Comparison of ENCODE assay signal across 20 mouse cellular contexts in genomic region chr1:88437206-88438126, GRCm38 (mm10). TPM values are rescaled to one million over a fixed set of nuclear protein-coding genes. Genes with fewer than 3 reads are reported as not detected.
A peak's percentile ranks its signal among the peaks of the same experiment; 100 is the strongest.
DNase-seq lines count a peak whose midpoint lies in the region; ATAC-seq and TF ChIP-seq lines count a peak whose summit lies in the region.
"Had no signal": no experiment of that assay in that cellular context is flagged by ENCODE, and none has a peak within 500 bp of the region (broad histone marks: within the 10 kb centered on the region; RNA-seq: fewer than 3 reads in every experiment).

No protein-coding gene starts in this region.

- 0 out of 2 replicates have a peak overlapping the region, but pooled peaks have one; percentile 20 for H3K27ac ChIP-seq in limb, embryonic 14.5 days (replicated peaks; ENCODE audit: low read depth, low read length)
- no peak overlapping the region for H3K27ac ChIP-seq in kidney, embryonic 15.5 days
- no peak overlapping the region for H3K27ac ChIP-seq in forebrain, embryonic 15.5 days (replicated peaks)
- H3K27ac ChIP-seq: heart, embryonic 10.5 days; hindbrain, embryonic 10.5 days; liver, embryonic 15.5 days; midbrain, embryonic 10.5 days had no signal

- peak; percentile 10 for DNase-seq in ovary, postnatal 36 days (ENCODE audit: low spot score)
- DNase-seq in ovary, postnatal 10 days (ENCODE audit: low spot score): no peak
- DNase-seq in limb, embryonic 14.5 days (ENCODE audit: low spot score): no peak
- DNase-seq in lung, postnatal 36 days: peak; percentile 88
- peak; percentile 69 to 71 for DNase-seq in urinary bladder, postnatal 36 days (ENCODE audit: low spot score in 2 of 2)
- DNase-seq in adrenal gland, adult 8-10 months: no peak
- DNase-seq: cerebellum, postnatal 36 days; forebrain, postnatal 0 days; gastrocnemius, postnatal 25 days; kidney, adult 18-20 months; right cerebral cortex, postnatal 14 days; thymus, postnatal 36 days had no signal

- H3K4me3 ChIP-seq in limb, embryonic 14.5 days (replicated peaks; ENCODE audit: low read length): no peak overlapping the region
- no peak overlapping the region for H3K4me3 ChIP-seq in kidney, embryonic 15.5 days (replicated peaks)
- H3K4me3 ChIP-seq in forebrain, embryonic 15.5 days: no peak overlapping the region
- H3K4me3 ChIP-seq: heart, embryonic 10.5 days; hindbrain, embryonic 10.5 days; liver, embryonic 15.5 days; midbrain, embryonic 10.5 days; myocyte had no signal

- H3K27me3 ChIP-seq in limb, embryonic 14.5 days (ENCODE audit: control insufficient read depth, insufficient read depth, low read length): no peaks in the 10 kb centered on the region
- no peaks in the 10 kb centered on the region for H3K27me3 ChIP-seq in kidney, embryonic 15.5 days
- H3K27me3 ChIP-seq in forebrain, embryonic 15.5 days: no peaks in the 10 kb centered on the region
- H3K27me3 ChIP-seq: liver, embryonic 15.5 days had no signal

- H3K4me2 ChIP-seq in limb, embryonic 14.5 days (replicated peaks; ENCODE audit: low read depth, low read length, severe bottlenecking): no peak overlapping the region
- H3K4me2 ChIP-seq in kidney, embryonic 15.5 days: no peak overlapping the region
- no peak overlapping the region for H3K4me2 ChIP-seq in forebrain, embryonic 15.5 days (replicated peaks)
- H3K4me2 ChIP-seq: liver, embryonic 15.5 days had no signal

- no peak for TF ChIP-seq POLR2A in limb, embryonic 14.5 days (IDR thresholded peaks at IDR 0.05; ENCODE audit: borderline replicate concordance, extremely low read depth, insufficient read depth, insufficient read length)

- H3K4me1 ChIP-seq in limb, embryonic 14.5 days (ENCODE audit: control insufficient read depth, insufficient read depth, low read length): peaks cover 7% of the 10 kb centered on the region; the same call in 1 of the 2 replicates
- no peaks in the 10 kb centered on the region for H3K4me1 ChIP-seq in kidney, embryonic 15.5 days
- no peaks in the 10 kb centered on the region for H3K4me1 ChIP-seq in forebrain, embryonic 15.5 days
- H3K4me1 ChIP-seq: heart, embryonic 10.5 days; hindbrain, embryonic 10.5 days; liver, embryonic 15.5 days had no signal

- no peaks in the 10 kb centered on the region for H3K36me3 ChIP-seq in limb, embryonic 14.5 days (ENCODE audit: control insufficient read depth, insufficient read depth, low read length)
- no peaks in the 10 kb centered on the region for H3K36me3 ChIP-seq in kidney, embryonic 15.5 days
- no peaks in the 10 kb centered on the region for H3K36me3 ChIP-seq in forebrain, embryonic 15.5 days
- H3K36me3 ChIP-seq: heart, embryonic 10.5 days; hindbrain, embryonic 10.5 days; liver, embryonic 15.5 days; midbrain, embryonic 10.5 days had no signal

- WGBS in limb, embryonic 14.5 days: 43% methylated on average over 9 of the region's 9 CpGs
- WGBS in kidney, embryonic 15.5 days: 71% methylated on average over 9 of the region's 9 CpGs
- 82% methylated on average over 9 of the region's 9 CpGs for WGBS in forebrain, embryonic 15.5 days

- no peak for ATAC-seq in limb, embryonic 14.5 days (ENCODE audit: low FRiP score, low read depth)
- no peak for ATAC-seq in kidney, embryonic 15.5 days (replicated peaks; ENCODE audit: low FRiP score)
- ATAC-seq in forebrain, embryonic 15.5 days (replicated peaks): no peak
- ATAC-seq: CD4-positive, CD25-positive, alpha-beta regulatory T cell, adult 4 months; forebrain, postnatal 0 days had no signal

- H3K9me3 ChIP-seq in limb, embryonic 14.5 days (ENCODE audit: control insufficient read depth, low read length): no peaks in the 10 kb centered on the region
- no peaks in the 10 kb centered on the region for H3K9me3 ChIP-seq in kidney, embryonic 15.5 days (replicated peaks)
- H3K9me3 ChIP-seq in forebrain, embryonic 15.5 days: no peaks in the 10 kb centered on the region
- H3K9me3 ChIP-seq: heart, embryonic 10.5 days; hindbrain, embryonic 10.5 days; liver, embryonic 15.5 days; midbrain, embryonic 10.5 days had no signal

- no peak overlapping the region for H3K9ac ChIP-seq in limb, embryonic 14.5 days (ENCODE audit: low read depth, low read length, severe bottlenecking)
- H3K9ac ChIP-seq in kidney, embryonic 15.5 days: no peak overlapping the region
- no peak overlapping the region for H3K9ac ChIP-seq in forebrain, embryonic 15.5 days (replicated peaks)
- H3K9ac ChIP-seq: forebrain, postnatal 0 days; liver, embryonic 15.5 days had no signal

RNA-seq across cellular contexts. Expression of gene Spp2, which starts 30.7 kb away (rescaled TPM):
- 1.5 and 1.6 TPM in 2 replicates for polyA plus RNA-seq in limb, embryonic 14.5 days (2012; rRNA removed)
- polyA plus RNA-seq in limb, embryonic 14.5 days (2014; fragmentation: Nextera tagmentation; extraction: Ambion mirVana): not detected in 2 replicates
- 56.5 and 62.0 TPM in 2 replicates for polyA plus RNA-seq in kidney, embryonic 15.5 days (2015; fragmentation: Nextera tagmentation; extraction: Ambion mirVana)
- not detected for total RNA-seq in adrenal gland, adult 8-10 months (2022)
- 0.41 TPM in 1 of 2 replicates, not detected in the other for polyA plus RNA-seq in forebrain, embryonic 15.5 days (2015; fragmentation: Nextera tagmentation; extraction: Ambion mirVana)
- total RNA-seq: gastrocnemius, postnatal 25 days had no signal
- polyA plus RNA-seq: CD4-positive, CD25-positive, alpha-beta regulatory T cell, adult 4 months; hindbrain, embryonic 10.5 days; midbrain, embryonic 10.5 days; myocyte had no signal

Comparison
In these comparisons a context has a peak if more than half of its experiments do, and no peak if none do; other contexts are left out.
1. DNase-seq: peak in ovary, postnatal 36 days (single experiment), lung, postnatal 36 days (single experiment) and urinary bladder, postnatal 36 days (2 of 2); none in ovary, postnatal 10 days (single experiment), limb, embryonic 14.5 days (single experiment) and adrenal gland, adult 8-10 months (single experiment).
2. RNA of gene Spp2, which starts 30.7 kb away (polyA plus RNA-seq): 56.5 to 62.0 TPM in kidney, embryonic 15.5 days; 1.5 to 1.6 TPM in limb, embryonic 14.5 days and 0.41 TPM in forebrain, embryonic 15.5 days; every median in the first group is over 10 times any median in the second.